Mouse (Mus musculus) adrenal gland, postnatal 25 days (tissue): ENCODE measurements at regions not wholly inside any gene's neighbourhood (a gene's known extent, or its start where the extent isn't known, plus 50 kb on each side); places are given as distances from the start of the nearest gene placed in this dataset.

Source experiments
- DNase-seq: peaks from one replicate; pipeline ENCODE4 v3.0.0; 2021; ENCODE audit warnings: mixed read lengths

DNA sequence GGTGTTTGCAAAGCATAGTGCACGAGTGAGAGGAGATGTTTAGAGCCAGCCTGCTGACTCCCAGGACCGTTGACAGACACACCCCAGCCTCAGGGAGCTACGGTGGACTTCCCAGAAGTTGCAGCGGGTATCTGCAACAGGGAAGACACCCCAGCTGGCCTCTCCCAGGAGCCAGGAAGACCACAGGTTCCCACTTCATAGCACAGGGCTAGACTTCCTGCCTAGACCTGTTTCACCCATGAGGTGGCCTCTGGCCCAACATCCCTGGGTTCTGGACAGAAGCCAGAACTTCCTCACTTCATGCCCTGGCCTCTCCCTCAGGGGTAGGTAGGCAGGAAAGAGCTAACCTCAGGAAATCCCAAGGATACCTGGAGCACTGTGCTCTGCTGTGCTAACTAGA, 66.7 kb upstream of the Hand1 start:
- DNase-seq, result no peak

DNA sequence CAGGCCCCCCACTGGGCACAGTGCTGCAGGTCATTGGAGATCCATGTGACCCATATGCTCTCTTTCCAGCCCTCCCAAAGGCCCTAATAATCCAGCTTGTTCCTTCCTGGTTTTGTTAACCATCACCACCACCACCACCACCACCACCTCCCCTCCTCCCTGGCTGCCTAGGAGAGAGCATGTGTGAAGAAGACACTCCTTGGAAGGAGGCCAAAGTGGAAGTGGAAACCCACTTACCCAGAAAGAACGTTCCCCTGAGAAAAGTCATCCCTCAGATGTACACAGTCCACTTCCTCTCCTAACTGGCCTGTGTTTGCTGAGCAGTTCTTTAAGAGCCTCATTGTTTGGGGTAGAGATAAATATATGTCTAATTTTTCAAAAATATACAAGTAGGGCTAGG, 62.9 kb upstream of the Hand1 start:
- DNase-seq, result no peak

DNA sequence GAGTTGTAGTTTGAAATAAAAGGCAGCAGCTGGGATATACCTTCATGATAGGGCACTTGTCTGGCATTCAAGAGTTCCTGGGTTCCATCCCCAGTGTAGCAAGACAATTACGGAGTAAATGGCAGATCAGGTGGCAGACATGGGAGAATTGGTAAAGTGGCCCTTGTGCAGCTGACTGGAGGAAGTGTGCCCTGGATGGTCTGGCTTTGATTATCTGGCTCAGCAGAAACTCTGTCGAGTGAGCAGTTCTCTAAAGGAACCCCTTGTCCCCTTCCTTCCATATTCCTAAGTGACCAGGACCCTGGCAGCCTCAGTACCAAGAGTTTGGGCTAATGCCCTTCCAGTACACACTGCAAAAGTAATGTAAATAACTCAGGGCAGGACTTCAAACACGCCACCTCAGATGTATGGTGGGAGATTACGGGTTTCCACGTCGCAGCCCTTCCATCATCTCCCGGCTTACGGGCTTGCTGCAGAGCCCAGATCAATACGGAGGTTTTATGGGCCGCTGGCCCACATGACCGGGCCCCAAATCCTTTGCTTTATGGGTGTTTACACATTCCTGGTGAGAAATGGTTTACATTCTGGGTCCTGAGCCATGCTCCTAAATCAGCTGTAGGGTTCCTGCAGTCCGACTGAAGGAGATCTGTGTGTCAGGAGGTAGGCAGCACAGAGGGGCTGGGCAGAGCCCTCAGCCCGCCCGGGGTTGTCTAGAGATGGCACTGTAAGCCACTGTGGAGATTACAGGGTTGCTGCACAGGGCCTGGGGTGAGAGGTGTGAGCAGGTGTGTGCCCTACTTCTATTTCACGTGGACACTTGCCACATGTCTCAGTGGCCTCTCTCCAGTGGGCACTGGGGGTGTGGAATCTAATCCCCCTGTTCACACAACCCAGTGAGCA, 50.4 kb upstream of the Hand1 start:
- no peak for DNase-seq
